Mouse (Mus musculus): ENCODE measurements around the gene Bicd1.
"Not testable (repeated sequence)": the region's sequence is repeated elsewhere in the genome, so short reads cannot be mapped to it uniquely, and the experiment has no call there.

Bicd1 gene

GRCm38 (mm10) chr6:149408833-149409332 is at the start of gene Bicd1:
Gene Bicd1, plus strand, starts transcription at chr6:149408886.
- DNase-seq = peak; percentile 95

DNA sequence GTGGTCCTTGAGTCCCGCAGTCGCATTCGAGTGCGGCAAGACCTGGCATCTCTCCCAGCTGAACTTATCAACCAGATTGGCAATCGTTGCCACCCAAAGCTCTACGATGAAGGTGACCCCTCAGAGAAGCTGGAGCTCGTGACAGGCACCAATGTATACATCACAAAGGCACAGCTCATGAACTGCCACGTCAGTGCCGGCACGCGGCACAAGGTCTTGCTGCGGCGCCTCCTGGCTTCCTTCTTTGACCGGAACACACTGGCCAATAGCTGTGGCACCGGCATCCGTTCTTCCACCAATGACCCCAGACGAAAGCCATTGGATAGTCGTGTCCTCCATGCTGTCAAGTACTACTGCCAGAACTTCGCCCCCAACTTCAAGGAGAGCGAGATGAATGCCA is 46.2 kb upstream of the Bicd1 start:
- not testable (repeated sequence) for DNase-seq

GRCm38 (mm10) chr6:149365975-149366374 is 42.7 kb upstream of the Bicd1 start:
- DNase-seq = not testable (repeated sequence)

- no peak for DNase-seq
Measured at GRCm38 (mm10) chr6:149366403-149366802, 42.3 kb upstream of the Bicd1 start.

GRCm38 (mm10) chr6:149374986-149375457 is 33.7 kb upstream of the Bicd1 start:
- DNase-seq = peak; percentile 78

DNA sequence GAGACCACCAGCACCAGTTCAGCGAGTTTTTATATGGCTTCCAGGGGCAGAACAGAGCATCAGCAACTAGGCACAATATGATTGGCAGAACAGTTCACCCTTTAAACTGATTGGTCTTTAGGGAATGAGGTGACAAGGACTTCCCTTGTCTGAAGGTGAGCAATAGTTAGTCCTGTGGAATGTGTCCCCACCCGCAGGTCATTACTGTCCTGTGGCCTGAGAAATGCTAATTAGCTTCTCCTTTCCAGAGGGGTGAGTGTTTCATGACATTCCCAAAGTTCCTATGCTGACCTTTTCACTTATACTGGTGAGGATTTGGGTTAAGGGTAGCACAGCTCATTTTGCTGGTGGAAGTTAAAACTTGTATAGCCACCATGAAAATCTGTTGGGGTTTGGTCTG is 25.2 kb upstream of the Bicd1 start:
- DNase-seq = no peak

GRCm38 (mm10) chr6:149386389-149386788 is 22.3 kb upstream of the Bicd1 start:
- DNase-seq = no peak

- not testable (repeated sequence) for DNase-seq
Measured at GRCm38 (mm10) chr6:149389626-149390025, 19.1 kb upstream of the Bicd1 start.

DNA sequence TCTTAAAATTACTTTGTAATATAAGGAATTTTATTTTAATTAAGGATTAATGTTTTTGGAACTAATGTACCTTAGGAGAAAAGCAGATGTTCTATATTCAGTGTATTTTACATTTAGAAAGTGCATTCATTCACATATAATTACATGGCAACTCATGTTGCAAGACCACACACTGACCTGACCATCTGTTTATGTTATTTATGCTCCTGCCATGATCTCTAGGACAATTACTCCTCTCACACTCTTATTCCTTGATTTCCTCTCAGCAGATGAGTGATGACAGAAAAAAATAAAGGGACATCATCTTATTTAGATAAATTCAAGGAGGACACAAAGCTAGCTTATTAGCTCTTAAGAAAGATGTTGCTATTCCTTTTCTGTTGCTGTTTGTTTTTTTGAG is 9.3 kb upstream of the Bicd1 start:
- no peak for DNase-seq

DNA sequence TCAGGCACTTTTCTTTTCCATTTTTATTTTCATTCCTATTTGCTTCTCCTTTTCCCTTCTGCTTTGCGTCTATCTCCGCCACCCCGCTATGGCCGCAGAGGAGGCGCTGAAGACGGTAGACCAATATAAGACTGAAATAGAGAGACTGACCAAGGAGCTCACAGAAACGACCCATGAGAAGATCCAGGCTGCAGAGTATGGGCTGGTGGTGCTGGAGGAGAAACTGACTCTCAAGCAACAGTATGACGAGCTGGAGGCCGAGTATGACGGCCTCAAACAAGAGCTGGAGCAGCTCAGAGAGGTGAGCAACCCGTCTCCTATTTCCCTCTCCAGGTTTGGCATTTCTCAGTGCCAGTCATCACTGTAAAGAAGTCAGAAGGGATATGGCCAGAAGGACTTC is 655 bp downstream of the Bicd1 start:
- no peak for DNase-seq

GRCm38 (mm10) chr6:149409845-149410244 is 1.2 kb downstream of the Bicd1 start:
- peak; percentile 12 for DNase-seq

DNA sequence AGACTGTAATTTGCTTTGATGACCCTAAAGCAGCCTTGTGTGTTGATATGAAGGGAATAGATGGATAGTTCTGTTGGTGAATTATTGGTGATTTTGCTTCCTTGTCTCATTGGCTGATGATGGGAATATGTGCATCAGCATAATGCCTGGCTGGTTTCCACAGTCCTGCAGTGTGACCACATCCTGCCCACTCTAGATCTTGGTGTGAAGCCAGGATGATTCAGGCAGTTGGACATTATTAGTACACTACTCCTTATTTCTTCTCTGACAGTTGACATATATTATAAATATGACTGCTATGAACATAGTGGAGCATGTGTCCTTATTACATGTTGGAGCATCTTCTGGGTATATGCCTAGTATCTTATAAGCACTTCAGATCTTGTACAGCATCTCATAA is 4.6 kb downstream of the Bicd1 start:
- no peak for DNase-seq

- DNase-seq = no peak
Measured at GRCm38 (mm10) chr6:149424748-149425147, 16.1 kb downstream of the Bicd1 start.

DNA sequence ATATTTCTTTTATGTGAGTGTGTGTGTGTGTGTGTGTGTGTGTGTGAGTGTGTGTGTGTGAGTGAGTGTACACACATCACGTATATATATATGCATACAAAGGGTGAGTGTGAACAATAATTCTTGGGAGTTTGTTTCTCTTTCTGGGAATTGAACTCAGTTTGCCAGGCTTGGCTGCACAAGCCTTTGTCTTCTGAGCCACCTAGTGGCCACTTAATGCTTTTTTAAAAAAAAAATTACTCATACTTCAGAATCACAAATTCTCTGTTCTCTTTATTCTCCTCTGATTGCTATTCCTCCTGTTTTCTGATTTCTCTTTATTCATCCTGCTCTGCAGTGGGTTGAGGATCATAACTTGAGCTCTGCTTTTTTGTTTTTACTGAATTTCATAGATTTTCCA is 30.5 kb downstream of the Bicd1 start:
- DNase-seq = no peak

DNA sequence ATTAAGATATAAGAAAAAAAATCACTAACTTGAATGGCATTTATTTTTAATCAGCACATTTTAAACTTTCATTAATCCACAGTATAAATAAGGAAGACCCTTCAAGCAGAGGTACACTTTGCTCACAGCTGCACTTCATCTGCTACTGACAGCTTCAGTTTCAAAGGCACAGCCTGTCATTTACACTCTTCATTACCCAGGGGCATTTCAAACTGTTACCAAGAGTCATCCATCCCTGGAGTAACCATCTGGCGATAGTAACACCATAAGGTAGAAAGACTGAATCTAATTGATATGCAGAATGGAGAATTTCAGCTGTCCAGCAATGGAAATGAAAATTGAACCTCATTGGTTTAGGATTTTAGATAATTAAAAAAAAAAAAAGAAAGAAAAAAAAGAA is 34.2 kb downstream of the Bicd1 start:
- peak; percentile 69 for DNase-seq

GRCm38 (mm10) chr6:149445854-149446253 is 37.2 kb downstream of the Bicd1 start:
- DNase-seq = no peak

GRCm38 (mm10) chr6:149457324-149457723 is 48.6 kb downstream of the Bicd1 start:
- DNase-seq = no peak

- peak; percentile 66 for DNase-seq
Measured at GRCm38 (mm10) chr6:149460971-149461370, 52.3 kb downstream of the Bicd1 start.

GRCm38 (mm10) chr6:149471477-149471876 is 62.8 kb downstream of the Bicd1 start:
- no peak for DNase-seq

- DNase-seq = not testable (repeated sequence)
Measured at GRCm38 (mm10) chr6:149472441-149472840, 63.8 kb downstream of the Bicd1 start.

- not testable (repeated sequence) for DNase-seq
Measured at GRCm38 (mm10) chr6:149481868-149482267, 73.2 kb downstream of the Bicd1 start.

DNA sequence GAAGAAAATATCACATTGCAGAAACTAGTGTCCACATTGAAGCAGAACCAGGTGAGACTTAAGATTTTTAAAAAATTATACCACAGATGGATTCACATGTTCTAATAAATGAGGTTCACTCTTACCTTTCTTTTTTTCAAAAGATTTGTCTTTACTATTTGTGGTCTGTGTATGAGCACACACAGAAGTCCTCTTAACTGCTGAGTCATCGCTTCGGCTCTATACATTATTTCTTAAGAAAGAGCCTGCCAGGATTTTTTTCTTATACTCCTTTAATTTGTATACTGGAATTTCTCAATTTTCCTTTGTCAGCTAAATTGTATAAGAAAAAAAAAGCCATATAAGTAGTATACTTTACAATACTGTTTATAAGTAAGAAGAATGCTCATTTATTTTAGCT is 86.0 kb downstream of the Bicd1 start:
- DNase-seq = no peak

DNA sequence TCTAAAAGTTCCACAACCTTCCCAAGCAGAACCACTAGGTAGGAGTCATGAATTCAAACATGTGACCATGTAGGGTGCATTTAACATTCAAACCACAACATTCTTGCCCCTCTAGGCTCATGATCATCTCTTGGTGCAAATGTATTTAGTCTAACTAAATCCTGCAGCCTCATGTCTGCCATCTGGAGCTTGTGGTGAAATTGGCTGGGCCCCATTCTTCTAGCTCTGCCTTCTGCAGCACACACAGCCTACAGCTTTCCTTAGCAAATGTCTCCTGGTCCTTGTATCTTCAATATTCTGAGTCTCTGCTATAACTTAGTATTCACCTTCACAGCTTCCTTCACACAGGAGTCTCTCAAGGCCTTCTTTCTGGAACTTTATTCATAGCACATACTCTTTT is 87.2 kb downstream of the Bicd1 start:
- DNase-seq = no peak

GRCm38 (mm10) chr6:149565720-149566498 is 157.2 kb downstream of the Bicd1 start:
- peak; percentile 85 for DNase-seq

GRCm38 (mm10) chr6:149567219-149567618 is 158.5 kb downstream of the Bicd1 start:
- no peak for DNase-seq

All from retina, postnatal 1 day (tissue).